Mouse (Mus musculus) kidney, adult 2 months (tissue): ENCODE measurements around the gene 1700049E17Rik2.
"Not testable (repeated sequence)": the region's sequence is repeated elsewhere in the genome, so short reads cannot be mapped to it uniquely, and the experiment has no call there.

Experiments used
- CTCF ChIP-seq: fragments of 200-500 bp; conservative IDR thresholded peaks from 2 replicates; pipeline ENCODE4 v1.5.1; 2011; ENCODE audit warnings: low read depth, mild to moderate bottlenecking, control low read depth, low read length, moderate library complexity, mixed read lengths; ENCODE audit not compliant: insufficient read depth, insufficient read length
- POLR2A ChIP-seq: fragments of 200-500 bp; IDR thresholded peaks from one replicate; pipeline ENCODE4 v1.6.1; 2011; ENCODE audit warnings: low read depth, low read length, control low read depth

DNA sequence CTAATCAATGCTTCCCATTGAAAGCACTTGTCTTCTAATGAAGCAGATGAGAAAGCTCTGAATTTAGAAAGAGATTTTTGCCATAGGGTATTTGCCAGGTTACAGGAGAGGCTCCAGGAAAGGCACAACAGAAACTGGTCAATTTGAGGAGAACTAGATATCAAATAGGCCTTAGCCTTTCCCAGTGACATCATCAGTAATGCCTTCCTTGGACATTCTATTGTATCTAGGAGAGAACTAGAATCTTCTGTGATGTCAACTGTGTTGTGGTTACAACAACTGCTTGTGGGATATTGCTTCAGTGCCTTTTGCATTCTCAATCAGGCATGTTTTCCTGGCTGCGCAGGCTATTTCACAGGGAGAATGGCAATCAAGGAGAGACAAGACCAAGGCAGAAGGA, at the start of gene 1700049E17Rik2:
- TF ChIP-seq POLR2A, CTCF: not testable (repeated sequence)
